Mouse (Mus musculus) 416B (cell line): ENCODE measurements at regions not wholly inside any gene's neighbourhood (a gene's known extent, or its start where the extent isn't known, plus 50 kb on each side); places are given as distances from the start of the nearest gene placed in this dataset.
A peak's percentile ranks its signal among the peaks of the same experiment; 100 is the strongest.

Experiments used
- DNase-seq: peaks from one replicate; pipeline ENCODE4 v3.0.0; 2011; ENCODE audit warnings: low read depth

DNA sequence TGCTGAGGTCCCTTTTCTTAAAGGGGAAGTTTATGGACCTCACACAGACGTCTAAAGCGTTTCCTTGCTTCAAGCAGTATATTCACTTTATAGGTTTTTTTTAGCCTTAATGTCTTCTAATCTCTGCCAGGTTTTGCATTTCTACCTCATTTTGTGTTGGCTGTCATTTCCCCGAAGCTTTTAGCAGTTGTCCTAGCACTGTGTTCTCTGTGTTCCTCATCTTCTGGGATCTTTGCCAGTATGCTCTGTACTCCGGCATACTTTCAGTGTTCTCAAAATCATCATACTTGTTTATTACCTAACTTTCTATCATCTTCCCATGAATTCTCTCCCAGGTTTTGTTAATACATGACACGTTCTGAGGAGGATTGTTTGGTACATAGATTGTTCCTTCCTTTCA lies 333.5 kb upstream of the Lsamp start:
- no peak for DNase-seq

DNA sequence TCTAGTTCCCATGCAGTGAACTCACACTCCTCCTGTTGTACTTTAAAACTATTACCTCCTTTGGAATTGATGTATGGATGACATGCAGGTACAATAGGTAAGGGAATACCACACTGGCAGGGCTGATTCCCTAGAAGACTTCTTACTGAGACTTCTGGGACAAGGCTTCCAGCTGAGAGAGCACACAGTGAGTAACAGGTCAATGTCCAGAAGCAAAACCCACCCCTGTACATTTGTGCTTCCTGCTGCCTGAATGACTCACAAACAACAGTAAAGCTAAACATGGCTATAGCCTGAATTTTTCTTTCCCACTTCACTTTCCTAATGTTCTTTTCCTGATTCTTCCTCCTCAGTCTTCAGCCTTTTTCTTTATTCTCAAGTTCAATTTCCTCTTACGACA lies 316.3 kb upstream of the Lsamp start:
- no peak for DNase-seq

DNA sequence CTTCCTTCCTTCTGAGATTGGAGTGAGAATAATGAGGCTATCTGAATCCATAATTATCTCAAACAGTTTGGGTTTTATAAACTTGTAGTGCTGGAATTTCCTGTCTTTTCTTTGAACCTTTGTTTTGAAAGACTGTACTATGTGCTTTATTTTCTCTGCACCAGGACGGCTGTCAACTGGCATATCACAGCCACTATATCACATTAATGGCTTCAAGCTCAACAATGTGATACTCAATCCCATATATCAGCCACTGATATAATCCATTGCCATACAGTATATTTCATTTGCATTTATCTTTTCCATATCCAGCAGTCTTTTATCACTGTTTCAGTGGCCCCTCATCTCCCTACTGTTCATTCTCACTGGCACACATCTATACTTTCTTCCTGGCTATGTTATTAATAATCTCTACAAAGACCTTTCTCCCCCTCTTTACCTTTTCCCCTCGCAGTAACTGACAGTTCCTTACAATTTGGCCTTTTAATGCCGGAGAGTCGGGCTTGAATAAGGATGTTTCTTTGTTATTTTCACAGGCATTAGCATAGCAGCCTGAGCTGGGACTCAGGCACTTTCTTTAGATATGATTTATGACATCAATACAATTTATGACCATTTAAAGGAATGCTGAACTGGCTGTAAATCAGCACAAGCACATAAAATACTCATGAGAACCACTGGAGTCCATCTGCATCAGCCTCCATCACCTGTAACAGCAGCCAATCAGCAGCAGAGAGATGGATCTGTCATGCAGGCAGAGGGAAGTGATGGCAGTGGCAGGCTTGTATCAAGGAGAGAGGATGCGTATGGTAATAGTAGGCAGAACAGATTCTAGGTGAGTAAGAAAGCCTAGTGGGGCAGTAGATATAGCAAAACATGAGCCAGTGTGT lies 311.8 kb upstream of the Lsamp start:
- DNase-seq = no peak

DNA sequence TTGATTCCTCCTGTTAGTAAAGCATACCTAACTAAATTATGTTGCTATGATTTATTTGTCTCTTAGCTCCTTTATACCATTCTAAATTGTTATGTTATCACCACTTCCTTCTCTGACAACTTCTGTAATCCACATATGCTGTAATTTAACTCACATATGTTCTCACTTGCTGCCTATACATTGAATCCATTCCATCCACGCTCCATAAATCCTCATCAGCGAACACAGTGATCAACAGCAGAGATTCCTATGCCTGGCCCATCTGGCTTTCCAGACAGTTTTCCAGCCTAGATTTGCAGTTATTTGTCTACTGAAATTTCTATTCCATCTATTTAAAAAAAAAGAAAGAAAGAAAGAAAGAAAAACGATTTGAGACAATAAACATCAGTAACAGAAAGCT lies 308.4 kb upstream of the Lsamp start:
- DNase-seq = no peak

DNA sequence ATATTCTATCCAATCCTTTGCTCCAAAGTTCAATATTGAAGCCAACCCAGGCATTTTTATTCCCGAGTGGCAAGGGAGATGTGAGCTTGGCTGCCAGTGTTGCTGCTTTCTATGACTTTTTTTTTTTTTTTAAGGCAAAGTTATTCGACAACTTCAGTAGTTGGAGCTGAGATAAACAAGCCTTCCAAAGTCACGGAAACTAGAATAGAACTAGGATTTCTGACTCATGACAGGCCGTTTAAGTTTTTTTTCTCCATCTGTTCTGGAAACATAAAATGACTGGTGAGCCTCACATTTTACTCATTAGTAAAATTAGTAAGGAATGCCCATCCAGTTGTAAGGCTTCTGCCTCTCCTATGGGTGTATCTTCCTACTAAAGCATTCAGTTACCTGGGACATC lies 305.9 kb upstream of the Lsamp start:
- DNase-seq = no peak

DNA sequence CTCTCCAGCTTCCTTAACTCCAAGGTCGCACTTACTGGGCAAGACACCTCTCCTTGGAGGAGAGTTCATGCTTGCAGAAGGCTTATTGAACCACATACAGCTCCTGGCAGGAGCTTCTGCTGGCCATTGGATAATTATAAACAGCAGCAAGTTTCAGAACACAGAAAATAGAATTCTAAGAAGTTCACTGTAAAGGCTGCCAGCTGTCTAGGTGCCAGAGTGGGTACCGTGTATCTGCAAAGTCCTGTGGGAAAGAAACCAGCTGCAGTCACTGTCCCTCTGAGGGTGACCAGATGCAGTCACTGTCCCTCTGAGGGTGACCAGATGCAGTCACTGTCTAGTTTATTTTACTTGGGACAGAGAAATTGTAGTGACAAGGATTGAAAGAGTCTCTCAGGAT lies 291.1 kb upstream of the Lsamp start:
- DNase-seq = no peak

DNA sequence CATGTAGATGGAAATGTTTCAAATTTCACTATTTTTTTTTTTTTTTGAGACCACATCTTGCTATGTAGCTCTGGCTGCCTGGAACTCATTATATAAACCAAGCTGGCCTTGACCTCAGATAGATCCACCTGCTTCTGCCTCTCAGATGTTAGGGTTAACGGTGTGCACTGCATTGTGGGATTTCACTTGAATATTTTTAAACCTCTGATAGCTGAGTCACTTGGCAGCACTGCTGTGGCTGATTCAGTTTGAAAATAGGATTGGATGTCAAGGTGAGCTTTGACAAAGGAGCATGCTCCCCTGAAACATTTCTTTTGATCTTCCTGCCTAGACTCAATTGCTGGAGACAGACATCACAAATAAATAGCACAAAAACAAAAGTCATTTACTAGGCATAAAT lies 288.3 kb upstream of the Lsamp start:
- peak; percentile 58 for DNase-seq

DNA sequence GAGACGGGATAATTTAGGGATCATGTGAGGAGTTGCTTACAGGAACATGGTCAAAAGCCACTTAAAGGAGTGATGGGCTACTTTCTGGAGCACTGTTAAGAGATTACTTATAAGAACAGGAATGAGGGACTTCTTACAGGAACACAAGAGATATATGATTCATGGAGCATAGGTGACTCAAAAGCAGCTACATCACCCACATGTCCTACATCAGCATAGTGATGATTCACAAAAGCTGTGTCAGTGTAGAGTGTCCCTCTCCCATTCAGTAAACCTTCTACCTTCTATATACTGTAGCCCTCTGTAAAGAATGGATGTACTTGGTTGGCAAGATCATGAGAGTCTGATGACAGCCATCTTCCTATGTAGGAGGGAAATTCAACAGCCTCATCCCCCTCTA lies 285.0 kb upstream of the Lsamp start:
- no peak for DNase-seq

DNA sequence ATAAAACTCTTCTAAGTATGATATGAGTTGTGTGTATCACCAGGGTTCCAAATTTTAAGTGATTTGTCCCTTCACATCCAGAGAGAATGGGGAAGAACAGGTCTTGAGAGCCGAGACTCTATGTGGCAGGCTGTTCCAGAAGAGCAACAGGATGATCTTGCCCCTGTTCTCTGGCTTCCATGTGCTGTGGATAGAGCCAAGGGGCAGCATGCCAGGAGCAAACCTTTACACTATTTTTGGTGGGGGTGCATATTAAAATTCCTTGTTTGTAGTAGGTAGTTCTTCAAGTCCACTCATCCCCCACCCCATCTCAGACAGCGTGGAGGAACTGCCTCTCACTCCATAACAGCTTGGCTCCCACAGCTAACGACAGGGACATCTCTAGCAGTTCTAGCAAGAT lies 278.0 kb upstream of the Lsamp start:
- DNase-seq = no peak

DNA sequence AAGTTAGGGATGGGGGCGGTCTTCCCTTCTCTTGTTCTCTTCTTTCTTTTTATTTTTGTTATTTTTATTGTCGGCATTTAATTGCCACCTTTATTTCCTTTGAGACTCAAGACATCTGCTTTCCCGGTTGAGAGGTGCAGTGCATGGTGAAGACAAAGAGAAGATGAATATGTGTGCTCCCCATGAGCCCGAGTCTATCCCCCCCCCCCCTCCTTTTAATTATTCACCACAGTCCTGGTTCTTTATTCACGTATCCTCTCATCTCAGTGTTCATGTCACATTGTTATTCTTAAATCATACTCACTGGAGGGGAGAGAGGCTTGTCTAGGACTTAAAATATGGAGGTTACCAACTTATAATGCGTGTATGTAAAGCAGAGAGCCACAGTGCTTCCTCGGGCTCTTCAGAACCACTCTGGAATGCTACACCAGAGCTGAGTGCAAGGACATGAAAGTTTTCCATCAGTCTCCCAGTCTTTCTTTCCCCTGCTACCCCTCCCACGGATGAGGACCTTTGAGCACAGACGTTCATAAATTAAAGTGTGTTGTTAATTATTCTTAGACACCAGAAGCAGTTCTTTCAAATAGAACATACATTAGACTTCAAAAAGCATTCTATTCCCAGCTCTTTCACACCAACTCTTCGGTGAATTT lies 274.6 kb upstream of the Lsamp start:
- no peak for DNase-seq

DNA sequence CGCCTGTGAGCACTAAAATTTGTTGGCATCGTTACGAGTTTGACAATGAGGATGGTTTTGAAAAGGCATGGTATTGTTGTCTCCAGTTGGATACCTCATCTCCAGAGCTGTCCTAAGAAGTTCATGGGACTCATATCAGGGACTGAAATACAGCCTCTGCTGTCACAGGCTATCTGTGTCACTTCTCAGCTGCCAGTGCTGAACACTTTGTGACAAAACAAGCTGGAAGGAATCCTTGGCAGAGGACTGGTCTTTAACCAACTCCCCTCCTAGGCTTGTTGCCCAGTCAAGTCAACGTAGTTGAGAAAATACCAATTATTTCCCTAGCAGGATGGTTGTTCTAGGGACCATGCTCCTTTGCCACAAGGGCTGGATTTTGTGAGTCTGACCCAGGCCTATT lies 256.6 kb upstream of the Lsamp start:
- DNase-seq = no peak

DNA sequence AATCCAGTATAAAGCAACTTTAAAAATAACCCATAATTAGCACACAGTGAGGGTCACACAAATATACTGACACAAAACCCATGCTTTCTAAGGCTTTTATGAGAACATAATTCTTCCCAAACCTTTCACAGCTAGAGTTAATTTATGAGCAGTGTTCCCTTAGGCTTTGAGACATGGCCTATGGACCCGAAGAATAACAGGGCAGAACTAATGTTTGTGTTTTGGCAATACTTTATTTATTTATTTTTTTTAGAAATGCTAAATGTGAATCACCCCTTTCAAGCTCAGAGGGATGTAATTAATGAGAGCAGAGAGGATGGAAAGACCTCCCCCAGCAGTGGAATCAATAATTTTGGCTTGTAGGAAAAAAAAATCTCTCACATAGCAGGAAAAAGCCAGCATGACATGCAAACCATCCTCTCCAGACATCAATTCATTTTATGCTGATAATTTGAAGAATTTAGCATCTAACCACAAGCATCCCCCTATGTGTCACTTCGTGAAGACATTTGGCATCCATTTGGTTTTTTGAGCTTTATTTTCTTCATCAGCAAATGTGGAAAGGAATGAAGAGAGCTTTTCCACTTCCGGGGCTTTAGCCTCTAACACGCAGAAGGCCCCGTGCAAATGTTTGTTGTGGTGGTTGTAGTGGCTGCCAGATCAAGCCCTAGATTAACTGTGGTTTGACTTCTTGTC lies 238.0 kb upstream of the Lsamp start:
- DNase-seq = no peak

DNA sequence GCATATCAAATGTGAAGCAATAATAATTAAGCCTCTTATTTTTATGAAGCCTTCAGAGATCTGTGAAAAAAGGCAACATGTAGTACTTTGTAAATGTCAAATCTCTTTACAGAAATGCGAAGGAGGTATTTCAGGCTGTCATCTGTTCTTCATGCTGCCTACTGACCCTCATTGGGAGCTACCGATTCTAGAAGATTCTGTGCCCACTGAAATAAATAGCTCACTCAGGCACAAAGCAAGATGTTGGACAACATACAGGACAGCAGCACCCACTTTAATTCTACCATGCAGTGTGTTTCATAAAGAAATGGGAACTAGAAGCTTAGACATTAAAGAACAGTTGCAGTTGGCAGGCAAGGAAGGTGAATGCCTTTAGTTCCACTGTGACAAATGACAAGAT lies 232.4 kb upstream of the Lsamp start:
- no peak for DNase-seq

DNA sequence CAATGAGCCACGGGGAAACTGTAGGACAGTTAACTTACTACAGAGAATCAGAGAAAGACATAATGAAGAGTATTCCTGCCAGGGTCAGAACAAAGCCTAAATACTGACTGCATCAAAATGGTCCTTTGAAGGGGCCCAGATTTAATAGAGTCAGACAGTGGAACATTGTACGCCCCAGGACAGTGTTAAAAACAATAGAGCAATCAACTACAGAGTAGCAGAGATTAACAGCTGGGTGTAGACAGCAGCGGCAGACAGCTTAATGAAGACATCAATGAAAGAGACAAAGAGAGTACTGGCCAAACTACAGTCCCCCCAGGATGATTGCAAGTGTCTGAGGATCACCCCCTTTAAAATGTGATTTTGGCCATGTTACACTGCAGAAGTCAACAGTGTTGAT lies 183.1 kb upstream of the Lsamp start:
- DNase-seq = no peak

DNA sequence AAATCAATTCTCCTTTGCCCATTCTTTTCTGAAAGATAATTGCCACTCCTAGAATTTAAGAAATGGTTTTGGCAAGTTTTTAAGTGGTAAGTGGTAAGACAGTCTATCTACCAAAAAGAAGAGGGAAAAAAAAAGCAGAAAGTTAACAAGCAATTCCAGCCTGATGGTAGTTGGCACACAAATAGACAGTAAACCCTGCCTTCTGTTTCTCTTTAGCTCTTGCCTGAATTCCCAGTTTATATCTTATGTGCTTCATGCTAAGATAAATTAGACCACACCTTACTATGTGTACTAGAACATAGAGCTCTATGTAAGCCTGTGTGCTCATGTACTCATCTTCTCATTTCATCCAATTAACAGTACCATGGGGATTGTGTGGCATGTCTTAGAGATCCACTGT lies 164.0 kb upstream of the Lsamp start:
- DNase-seq = no peak

DNA sequence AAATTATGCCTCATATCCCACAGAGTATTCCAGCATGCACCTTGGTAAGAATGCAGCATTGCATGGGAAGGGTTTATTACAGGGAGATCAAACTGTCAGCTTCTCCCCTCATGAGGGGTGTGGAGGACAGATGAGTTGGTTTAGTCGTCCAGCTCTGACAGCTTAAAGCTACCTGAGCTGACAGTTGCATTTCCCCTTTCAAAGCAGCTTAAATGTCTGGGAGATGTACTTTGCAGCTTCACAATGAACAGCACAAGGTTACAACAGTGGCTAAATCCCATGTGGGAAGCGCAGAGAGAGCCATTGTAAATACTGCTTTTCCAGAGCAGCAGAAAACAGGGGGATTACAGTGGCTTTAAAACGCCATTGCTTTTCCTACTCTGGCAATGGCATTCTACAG lies 149.9 kb upstream of the Lsamp start:
- DNase-seq = no peak

DNA sequence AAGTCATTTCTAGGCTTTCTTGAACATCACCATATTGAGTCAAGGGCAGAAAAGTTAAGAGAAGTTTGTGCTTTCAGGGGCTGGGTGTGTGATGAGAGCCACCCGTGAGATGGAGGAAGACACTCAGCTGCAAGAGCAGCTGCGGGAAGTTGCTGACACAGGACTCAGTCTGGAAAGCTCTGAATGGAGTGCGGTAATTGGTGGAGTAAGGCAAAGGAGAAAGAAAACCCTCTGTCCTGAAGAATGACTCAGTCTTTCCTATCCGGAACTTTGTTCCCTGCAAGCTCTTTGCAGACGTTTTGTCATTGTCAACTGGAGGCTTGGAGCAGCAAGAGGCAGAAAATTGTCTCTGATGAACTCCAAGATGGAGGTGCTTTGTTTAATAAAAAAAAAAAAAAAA lies 102.6 kb upstream of the Lsamp start:
- DNase-seq = peak; percentile 74

DNA sequence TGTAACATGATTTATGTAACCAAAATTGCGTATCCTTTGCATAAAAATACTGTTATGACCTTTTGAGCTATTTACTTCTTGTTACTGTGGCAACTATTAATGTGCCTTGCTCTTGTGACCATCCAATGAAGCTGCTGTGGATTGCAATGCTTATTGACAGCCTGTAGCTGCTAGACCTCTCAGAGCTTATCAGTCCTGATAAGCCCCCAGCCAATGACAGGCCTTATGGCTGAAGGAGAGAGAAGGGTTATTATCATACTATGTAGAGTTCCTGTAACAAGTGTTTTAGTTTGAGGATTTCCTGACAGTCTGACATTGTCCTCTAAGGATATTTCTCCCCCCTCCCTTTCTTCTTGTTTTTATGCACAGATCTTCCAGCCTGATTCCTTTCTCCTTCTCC lies 96.2 kb upstream of the Lsamp start:
- DNase-seq = no peak
